Mouse (Mus musculus) gastrocnemius, adult 2 months (tissue): ENCODE data around the gene Gemin2. TPM values are rescaled to one million over a fixed set of nuclear protein-coding genes. Genes with fewer than 3 reads are reported as not detected.
"Not testable (repeated sequence)": the region's sequence is repeated elsewhere in the genome, so short reads cannot be mapped to it uniquely, and the experiment has no call there.

Experiments used
- DNase-seq: peaks from one replicate; pipeline ENCODE4 v3.0.0; 2022
- H3K27ac ChIP-seq: fragments of 200-600 bp; 2 replicates; pipeline ENCODE4 v1.8.1; 2022; ENCODE audit warnings: mild to moderate bottlenecking
- H3K4me3 ChIP-seq: fragments of 200-600 bp; 2 replicates; pipeline ENCODE4 v1.8.1; 2022; ENCODE audit warnings: mild to moderate bottlenecking, moderate library complexity
- CTCF ChIP-seq: fragments of 200-600 bp; IDR thresholded peaks from 2 replicates; pipeline ENCODE4 v1.8.1; 2022; ENCODE audit warnings: antibody characterized with exemption, mild to moderate bottlenecking, moderate library complexity
- intact Hi-C: fragments of 180-260 bp; cut with DNase I; formaldehyde crosslinking; loops from one replicate; pipeline ENCODE4 v1.15.1; 2025
- total RNA-seq, 2 experiments: library from RNA; stranded (reverse); gene quantifications; 2 replicates each; pipeline ENCODE4 v1.2.3; 2021

Gemin2 gene
- total RNA-seq, 2 experiments from 2014 or later: 4.3 to 5.0 TPM

DNA sequence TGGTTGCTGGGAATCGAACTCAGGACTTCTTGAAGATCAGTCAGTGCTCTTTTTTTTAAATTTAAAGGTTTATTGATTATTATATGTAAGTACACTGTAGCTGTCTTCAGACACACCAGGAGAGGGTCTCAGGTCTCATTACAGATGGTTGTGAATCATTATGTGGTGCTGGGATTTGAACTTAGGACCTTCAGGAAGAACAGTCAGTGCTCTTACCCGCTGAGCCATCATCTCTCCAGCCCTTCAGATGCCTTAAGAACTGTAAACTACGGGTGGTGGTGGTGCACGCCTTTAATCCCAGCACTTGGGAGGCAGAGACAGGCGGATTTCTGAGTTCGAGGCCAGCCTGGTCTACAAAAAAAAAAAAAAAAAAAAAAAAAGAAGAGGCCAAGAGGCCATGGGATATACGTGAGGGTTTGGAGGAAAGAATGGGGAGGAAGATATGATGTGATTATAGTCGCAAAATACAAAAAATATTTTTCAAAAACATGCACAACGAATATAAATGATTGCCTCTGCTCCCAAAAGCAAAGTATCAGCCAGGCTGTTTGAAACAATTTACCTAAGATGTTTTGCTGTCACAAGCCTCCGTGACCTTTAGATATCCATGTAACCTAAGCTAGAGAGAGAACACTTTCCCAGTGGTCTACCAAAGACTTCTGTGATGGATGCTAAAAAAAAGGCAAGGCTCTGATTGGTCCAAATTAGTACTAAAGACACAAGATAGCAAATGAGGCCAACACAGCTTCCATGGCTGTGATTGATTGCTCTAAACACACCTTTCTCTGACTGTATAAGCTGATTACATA, 26.2 kb downstream of the Gemin2 start:
- TF ChIP-seq CTCF: no peak
- Histone ChIP-seq H3K27ac (0 out of 2 replicates have a peak overlapping the region, but pooled peaks have one; percentile 63), H3K4me3 (no peak overlapping the region)
- intact Hi-C loops: no loop called here
- DNase-seq: no peak

DNA sequence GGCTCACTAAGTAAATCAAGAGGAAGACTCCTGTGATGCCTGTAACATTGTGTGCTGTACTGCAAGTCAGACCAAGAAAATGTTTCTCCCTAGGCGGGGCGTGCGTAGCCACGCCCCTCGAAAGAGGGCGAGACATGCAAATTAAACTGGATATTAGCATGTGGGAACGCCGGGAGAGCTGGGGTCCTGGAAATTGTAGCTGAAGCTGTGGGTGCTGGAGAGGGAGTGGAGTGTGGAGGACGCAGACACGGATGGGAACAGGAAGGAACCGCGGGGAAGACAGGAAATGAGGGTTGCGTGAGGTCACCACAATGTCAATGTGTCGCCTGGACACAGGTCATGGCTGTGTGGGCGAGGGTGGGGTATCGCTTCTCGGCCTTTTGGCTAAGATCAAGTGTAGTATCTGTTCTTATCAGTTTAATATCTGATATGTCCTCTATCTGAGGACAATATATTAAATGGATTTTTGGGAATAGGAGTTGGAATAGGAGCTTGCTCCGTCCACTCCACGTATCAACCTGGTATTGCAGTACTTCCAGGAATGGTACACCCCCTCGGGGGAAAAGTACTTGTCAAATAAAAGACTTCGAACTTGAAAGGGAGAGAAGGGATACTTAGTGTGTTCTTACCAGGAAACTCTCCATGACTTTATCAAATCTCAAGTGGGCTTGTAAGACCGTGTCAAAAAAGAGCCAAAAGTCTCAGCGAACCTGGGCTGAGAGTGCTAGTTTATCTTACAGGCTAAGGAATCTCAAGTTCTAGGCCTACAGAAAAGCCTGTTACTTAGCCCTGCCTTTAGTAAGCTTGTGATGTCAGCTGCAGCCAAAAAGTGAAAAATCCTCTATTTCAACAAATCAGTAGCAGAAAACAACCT, 27.0 kb downstream of the Gemin2 start:
- DNase-seq: peak; percentile 17
- H3K27ac ChIP-seq: peak overlapping the region; percentile 63
- intact Hi-C loops: no loop called here
- peak overlapping the region; percentile 38 for H3K4me3 ChIP-seq
- no peak for TF ChIP-seq CTCF

DNA sequence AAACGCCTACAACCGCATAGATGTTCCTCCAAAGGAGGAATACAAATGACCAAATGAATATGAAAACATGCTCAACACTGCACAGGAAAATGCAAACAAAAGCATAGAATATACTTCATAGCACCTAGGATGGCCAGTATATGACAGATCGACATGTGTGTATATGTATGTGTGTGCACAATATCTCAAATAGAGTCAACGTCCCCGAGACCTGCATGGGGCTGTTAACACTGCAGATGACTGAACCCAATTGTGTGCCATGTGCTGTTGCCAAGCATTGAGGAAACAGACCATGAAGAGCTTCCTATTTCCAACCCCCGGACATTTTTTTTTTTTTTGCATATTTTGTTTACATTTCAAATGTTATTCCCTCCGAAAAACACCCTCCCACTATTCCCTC, 27.7 kb downstream of the Gemin2 start:
- Histone ChIP-seq H3K27ac (no peak overlapping the region), H3K4me3 (no peak overlapping the region)
- intact Hi-C loops: no loop called here
- DNase-seq: no peak
- TF ChIP-seq CTCF: no peak

DNA sequence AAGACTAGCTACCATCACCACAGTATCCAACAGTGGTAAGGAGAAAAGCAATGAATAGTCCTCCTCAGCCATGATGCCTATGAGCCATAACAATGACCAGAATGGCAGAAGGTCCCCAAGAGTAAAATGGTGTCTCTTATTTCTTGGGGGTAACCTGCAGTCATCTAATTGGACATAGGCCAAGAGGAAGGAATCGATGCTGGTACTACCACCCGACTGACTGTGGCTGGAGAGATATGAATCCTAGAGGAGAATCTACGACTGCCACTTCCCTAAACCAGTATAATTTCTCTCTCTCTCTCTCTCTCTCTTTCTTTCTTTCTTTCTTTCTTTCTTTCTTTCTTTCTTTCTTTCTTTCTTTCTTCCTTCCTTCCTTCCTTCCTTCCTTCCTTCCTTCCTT, 39.3 kb downstream of the Gemin2 start:
- intact Hi-C loops: no loop called here

DNA sequence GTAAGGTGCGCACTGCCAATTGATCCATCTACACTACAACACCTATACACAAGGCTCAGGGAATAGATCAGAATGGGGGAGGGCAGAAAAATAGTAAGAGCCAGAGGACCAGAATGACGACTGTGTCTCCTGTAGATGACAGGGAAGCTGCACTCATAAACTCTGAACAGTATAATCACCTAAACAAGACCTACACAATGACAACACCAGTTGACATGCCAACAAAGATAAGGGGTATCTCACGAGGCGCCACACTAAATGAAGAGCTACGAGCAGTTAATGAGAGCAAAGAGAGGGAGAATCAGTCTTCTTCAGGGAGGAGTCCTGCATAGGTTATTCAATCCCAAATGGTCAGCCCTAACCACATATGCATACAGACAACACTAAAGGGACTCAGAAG, 40.0 kb downstream of the Gemin2 start:
- Histone ChIP-seq H3K4me3 (no peak overlapping the region), H3K27ac (no peak overlapping the region)
- no peak for TF ChIP-seq CTCF
- DNase-seq: no peak
- intact Hi-C loops: no loop called here

More for the DNA sequence above, 39.3 kb downstream of the Gemin2 start:
- H3K4me3 ChIP-seq: no peak overlapping the region
- TF ChIP-seq CTCF: no peak
- no peak overlapping the region for H3K27ac ChIP-seq
- no peak for DNase-seq

DNA sequence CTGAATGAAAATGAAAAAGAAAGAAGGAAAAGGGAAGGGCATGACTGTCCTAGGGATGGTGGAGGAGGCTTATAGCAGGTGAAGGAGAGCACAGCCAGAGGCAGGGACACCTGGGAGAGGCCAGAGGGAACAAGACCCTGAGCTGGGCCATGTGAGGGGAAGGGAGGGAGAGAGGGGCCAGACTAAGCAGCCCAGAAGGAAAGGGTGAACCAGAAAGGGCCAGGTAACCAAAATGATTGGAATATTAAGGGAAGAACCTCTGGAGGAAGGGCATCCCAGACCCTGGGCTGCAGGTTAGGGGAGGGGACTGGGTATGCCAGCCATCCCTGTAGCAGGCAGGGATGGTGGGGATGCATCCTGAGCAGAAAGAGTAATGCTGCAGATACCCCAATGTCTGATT, 40.8 kb downstream of the Gemin2 start:
- DNase-seq: no peak
- Histone ChIP-seq H3K4me3 (no peak overlapping the region), H3K27ac (no peak overlapping the region)
- intact Hi-C loops: no loop called here
- no peak for TF ChIP-seq CTCF

DNA sequence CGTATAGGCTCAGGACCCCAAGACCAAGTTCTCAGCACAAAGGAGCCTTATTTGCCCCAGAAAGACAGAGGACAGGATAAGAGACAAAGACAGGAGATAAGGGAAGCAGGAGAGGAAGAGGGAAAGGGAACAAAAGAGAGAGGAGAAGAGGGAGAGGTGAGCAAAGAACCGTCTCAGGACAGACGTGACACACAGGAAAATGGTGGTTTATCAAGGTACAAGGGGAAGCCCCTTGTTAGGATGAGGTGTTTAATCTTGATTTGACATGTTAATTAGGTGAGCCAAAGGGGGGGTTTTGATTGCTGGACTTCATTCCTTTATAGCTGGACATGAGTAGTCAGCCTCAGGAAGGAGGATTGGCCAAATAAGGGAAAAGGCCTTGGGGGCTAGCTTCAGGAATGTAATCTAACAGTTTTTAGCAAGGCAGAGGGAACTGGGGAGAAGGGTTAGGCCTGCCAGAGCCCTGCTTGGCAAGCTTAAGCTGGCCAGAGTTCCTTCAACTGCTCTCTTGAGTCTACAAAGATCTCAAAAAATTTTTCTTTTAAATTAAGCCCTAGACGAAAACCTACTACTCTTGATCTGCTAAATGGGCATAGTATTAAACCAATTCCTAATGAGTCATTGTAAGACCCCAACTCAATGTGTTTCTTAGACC, 42.1 kb downstream of the Gemin2 start:
- no peak overlapping the region for H3K4me3 ChIP-seq
- no peak overlapping the region for H3K27ac ChIP-seq
- no peak for DNase-seq
- intact Hi-C loops: no loop called here
- no peak for TF ChIP-seq CTCF

DNA sequence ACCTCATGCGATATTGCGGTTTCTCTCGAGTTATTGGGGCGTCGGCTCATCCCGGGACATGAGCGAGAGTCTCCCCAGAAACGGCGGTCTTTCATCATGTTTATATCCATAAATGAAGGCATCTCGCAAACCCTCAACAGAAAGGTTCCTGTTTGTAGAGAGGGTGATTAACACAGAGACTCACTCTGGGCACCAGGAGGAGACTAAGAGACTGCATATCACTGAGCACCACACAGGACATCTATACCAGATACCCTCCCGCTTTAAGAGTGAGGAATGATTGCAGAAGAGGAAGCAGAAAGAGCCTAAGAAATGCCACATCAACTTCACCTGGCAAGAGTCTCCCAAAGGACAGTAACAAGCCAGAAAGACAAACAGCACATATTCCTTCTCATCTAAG, 43.0 kb downstream of the Gemin2 start:
- intact Hi-C loops: no loop called here
- DNase-seq: no peak
- Histone ChIP-seq H3K4me3 (no peak overlapping the region), H3K27ac (no peak overlapping the region)
- TF ChIP-seq CTCF: no peak

DNA sequence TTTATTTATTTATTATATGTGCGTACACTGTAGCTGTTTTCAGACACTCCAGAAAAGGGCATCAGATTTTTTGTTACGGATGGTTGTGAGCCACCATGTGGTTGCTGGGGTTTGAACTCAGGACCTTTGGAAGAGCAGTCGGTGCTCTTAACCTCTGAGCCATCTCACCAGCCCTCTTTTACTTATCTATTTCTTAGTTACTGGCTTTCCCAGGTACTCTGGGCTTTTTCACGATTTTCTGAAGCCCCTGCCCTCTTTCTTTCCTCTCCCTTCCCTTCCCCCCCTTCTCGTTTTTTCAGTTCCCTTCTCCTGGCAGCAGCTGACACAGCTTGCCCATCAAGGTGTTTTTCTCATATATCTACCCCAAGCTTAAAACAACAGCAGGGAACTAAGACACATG, 45.0 kb downstream of the Gemin2 start:
- intact Hi-C loops, DNase-seq, H3K27ac ChIP-seq, H3K4me3 ChIP-seq: not testable (repeated sequence)

DNA sequence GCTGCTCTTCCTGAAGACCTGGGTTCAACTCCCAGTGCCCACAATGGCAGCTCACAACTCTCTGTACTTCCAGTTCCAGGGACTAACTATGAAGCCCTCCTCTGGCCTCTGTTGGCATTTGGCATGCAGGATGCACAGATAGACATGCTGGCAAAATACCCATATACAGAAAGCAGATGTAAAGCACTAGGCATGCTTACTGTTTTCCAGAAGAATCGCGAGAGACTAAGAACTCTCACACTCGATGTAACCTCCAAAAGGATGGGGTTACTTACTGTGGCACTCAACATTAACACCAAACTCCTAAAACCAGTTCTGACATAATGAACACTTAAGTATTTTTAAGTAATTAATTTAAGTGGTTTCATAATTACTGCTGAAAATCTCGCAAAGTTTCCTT, 47.1 kb downstream of the Gemin2 start:
- peak overlapping the region; percentile 96 for H3K27ac ChIP-seq
- no peak for DNase-seq
- intact Hi-C loops: loop anchor here (2.0 kb wide), 1 partner anchor 48 kb away; the partner anchor contains the start of genes Gemin2 and Sec23a
- H3K4me3 ChIP-seq: peak overlapping the region; percentile 84
- TF ChIP-seq CTCF: no peak

DNA sequence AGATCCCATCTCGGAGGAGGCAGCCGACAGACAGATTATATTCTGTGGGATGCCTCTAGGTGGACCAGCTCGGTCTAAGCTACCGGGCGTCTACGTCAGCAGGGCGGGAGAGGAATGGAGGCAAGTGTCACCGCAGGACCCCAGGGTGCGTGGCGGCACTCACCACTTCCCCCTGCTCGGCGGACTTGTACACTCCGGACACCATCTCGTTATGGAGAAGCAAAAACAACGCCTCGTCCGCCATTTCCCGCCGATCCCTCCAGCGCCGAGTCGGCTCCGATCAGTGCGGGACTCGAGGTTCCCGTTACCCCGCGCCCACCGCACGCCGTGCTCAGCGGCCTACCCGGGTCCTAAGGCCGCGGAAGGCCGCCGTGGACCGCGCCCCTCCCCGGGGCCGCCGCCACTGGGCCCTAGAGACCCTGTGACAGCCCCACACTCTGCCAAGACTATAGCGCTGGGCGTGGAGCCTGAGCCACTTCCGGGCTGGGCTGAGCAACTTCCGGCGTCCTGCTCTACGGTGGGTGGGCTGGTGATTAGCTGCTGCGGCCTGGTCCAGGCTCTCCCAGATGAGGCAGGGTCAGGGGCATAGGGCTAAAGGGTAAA, 47.9 kb downstream of the Gemin2 start, which contains the start of gene Trappc6b:
Gene Trappc6b (minus strand): TSS at position 480 of the 603 bp plus-strand sequence.
- peak within 1 kb of the TSS; percentile 84 for H3K4me3 ChIP-seq
- peak; percentile 29; the same call in 1 of the 2 replicates for TF ChIP-seq CTCF
- intact Hi-C loops: loop anchor here (2.0 kb wide), 1 partner anchor 48 kb away; the partner anchor contains the start of genes Gemin2 and Sec23a
- peak within 1 kb of the TSS; percentile 96 for H3K27ac ChIP-seq
- DNase-seq: peak; percentile 90

DNA sequence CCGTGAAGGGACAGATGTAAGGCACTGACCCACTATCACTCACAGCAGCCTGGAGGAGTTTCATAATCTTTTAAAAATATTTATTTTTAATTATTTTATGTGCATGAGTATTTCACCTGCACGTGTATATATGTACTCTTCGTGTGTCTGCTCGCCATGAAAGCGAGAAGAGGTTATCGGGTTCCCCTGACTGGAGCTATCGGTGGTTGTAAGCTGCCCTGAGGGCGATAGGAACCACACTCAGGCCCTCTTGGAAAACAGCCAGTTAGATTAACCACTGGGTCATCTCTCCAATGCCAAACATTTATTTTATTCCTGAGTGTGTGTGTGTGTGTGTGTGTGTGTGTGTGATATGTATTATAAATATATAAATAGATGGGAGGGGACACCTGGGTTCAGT, 51.6 kb downstream of the Gemin2 start:
- DNase-seq: no peak
- H3K4me3 ChIP-seq: no peak overlapping the region
- H3K27ac ChIP-seq: no peak overlapping the region
- intact Hi-C loops: no loop called here
- TF ChIP-seq CTCF: no peak
